Mouse (Mus musculus) liver, adult 2 months (tissue): ENCODE data around the gene Tmeff1. TPM values are rescaled to one million over a fixed set of nuclear protein-coding genes. Genes with fewer than 3 reads are reported as not detected.

ENCODE experiments used
- DNase-seq: peaks from one replicate; pipeline ENCODE4 v3.0.0-alpha.2; 2011; ENCODE audit warnings: low read depth, low spot score; ENCODE audit errors: extremely low read depth
- H3K27ac ChIP-seq: fragments of 200-500 bp; replicated peaks from 2 replicates; pipeline ENCODE4 v1.5.1; 2012; ENCODE audit warnings: low read depth, mild to moderate bottlenecking, control low read depth, inconsistent platforms, low read length; ENCODE audit not compliant: insufficient read depth
- H3K27me3 ChIP-seq: fragments of 200-500 bp; 2 replicates; pipeline ENCODE4 v1.6.1; 2012; ENCODE audit warnings: mild to moderate bottlenecking, moderate library complexity, low read length, inconsistent platforms; ENCODE audit not compliant: control insufficient read depth, insufficient read depth
- H3K36me3 ChIP-seq: fragments of 200-500 bp; 2 replicates; pipeline ENCODE4 v1.6.1; 2012; ENCODE audit warnings: low read length, inconsistent platforms; ENCODE audit not compliant: control insufficient read depth, insufficient read depth
- H3K4me1 ChIP-seq: fragments of 200-500 bp; 2 replicates; pipeline ENCODE4 v1.6.1; 2011; ENCODE audit warnings: low read length; ENCODE audit not compliant: control insufficient read depth, insufficient read depth
- H3K4me3 ChIP-seq: fragments of 200-500 bp; 2 replicates; pipeline ENCODE4 v1.5.1; 2011; ENCODE audit warnings: low read depth, mild to moderate bottlenecking, control low read depth, low read length, moderate library complexity; ENCODE audit not compliant: insufficient read depth
- H3K79me2 ChIP-seq: fragments of 200-500 bp; 2 replicates; pipeline ENCODE4 v1.6.1; 2012; ENCODE audit warnings: inconsistent platforms, mild to moderate bottlenecking, low read length, moderate library complexity; ENCODE audit not compliant: control insufficient read depth, insufficient read depth
- H3K9ac ChIP-seq: fragments of 200-500 bp; 2 replicates; pipeline ENCODE4 v1.6.1; 2012; ENCODE audit warnings: low read depth, mild to moderate bottlenecking, control low read depth, inconsistent platforms, low read length
- CTCF ChIP-seq: fragments of 200-500 bp; IDR thresholded peaks from 2 replicates; pipeline ENCODE4 v1.5.1; 2011; ENCODE audit warnings: low read depth, low read length, control low read depth
- POLR2A ChIP-seq: fragments of 200-500 bp; IDR thresholded peaks from 2 replicates; pipeline ENCODE4 v1.6.1; 2011; ENCODE audit warnings: low read length, control low read depth; ENCODE audit not compliant: insufficient read depth; ENCODE audit errors: extremely low read depth
- WGBS: fragments of 180-500 bp; shearing (Covaris S2); methylation state at CpG from one replicate; pipeline ENCODE4 v1.1.7; 2018; 5-methylcytosine and 5-hydroxymethylcytosine counted together
- polyA plus RNA-seq: library from polyadenylated mRNA; depleted of rRNA; stranded (reverse); fragments of >200 nt; gene quantifications from 2 replicates; pipeline ENCODE4 v1.2.3, GENCODE M21; 2012; rRNA removed
- total RNA-seq: library from RNA; depleted of rRNA; stranded (reverse); fragments of >200 nt; gene quantifications from 2 replicates; pipeline ENCODE4 v1.2.3, GENCODE M21; 2014; rRNA removed

The Tmeff1 gene
- total and polyA plus RNA-seq, 2 experiments = 0.09 TPM; not detected in 1

- no peak overlapping the region for H3K4me3 ChIP-seq
- TF ChIP-seq CTCF = 0 out of 2 replicates have a peak, but pooled peaks have one; percentile 16
- no peak for TF ChIP-seq POLR2A
- H3K36me3 ChIP-seq = no peaks in the 10 kb centered on the region
- H3K27ac ChIP-seq = no peak overlapping the region
- DNase-seq = peak; percentile 32
- no peak overlapping the region for H3K9ac ChIP-seq
- no peaks in the 10 kb centered on the region for H3K4me1 ChIP-seq
- 75% methylated on average over 9 of the region's 9 CpGs for WGBS
- H3K79me2 ChIP-seq = no peaks in the 10 kb centered on the region
- H3K27me3 ChIP-seq = no peaks in the 10 kb centered on the region
These were observed 105.7 kb downstream of the Tmeff1 start for GRCm38 (mm10) chr4:48690640-48691039.

GRCm38 (mm10) chr4:48691793-48692437 lies 106.9 kb downstream of the Tmeff1 start:
- Histone ChIP-seq H3K27ac (no peak overlapping the region), H3K9ac (no peak overlapping the region), H3K36me3 (no peaks in the 10 kb centered on the region), H3K4me3 (no peak overlapping the region), H3K27me3 (no peaks in the 10 kb centered on the region), H3K79me2 (no peaks in the 10 kb centered on the region), H3K4me1 (no peaks in the 10 kb centered on the region)
- no peak for DNase-seq
- TF ChIP-seq POLR2A = no peak
- TF ChIP-seq CTCF = peak; percentile 76
- 47% methylated on average over 7 of the region's 7 CpGs for WGBS

GRCm38 (mm10) chr4:48692736-48693292 lies 107.8 kb downstream of the Tmeff1 start:
- no peak for DNase-seq
- H3K27ac ChIP-seq = no peak overlapping the region
- H3K9ac ChIP-seq = no peak overlapping the region
- 85% methylated on average over 9 of the region's 9 CpGs for WGBS
- no peaks in the 10 kb centered on the region for H3K79me2 ChIP-seq
- TF ChIP-seq POLR2A (no peak), CTCF (no peak)
- no peaks in the 10 kb centered on the region for H3K36me3 ChIP-seq
- no peak overlapping the region for H3K4me3 ChIP-seq
- H3K4me1 ChIP-seq = no peaks in the 10 kb centered on the region
- H3K27me3 ChIP-seq = no peaks in the 10 kb centered on the region

- no peak for DNase-seq
- 82% methylated on average over 3 of the region's 3 CpGs for WGBS
- Histone ChIP-seq H3K4me3 (no peak overlapping the region), H3K79me2 (no peaks in the 10 kb centered on the region), H3K9ac (no peak overlapping the region), H3K27ac (no peak overlapping the region), H3K36me3 (no peaks in the 10 kb centered on the region), H3K27me3 (no peaks in the 10 kb centered on the region; the same call in 1 of the 2 replicates), H3K4me1 (no peaks in the 10 kb centered on the region)
- TF ChIP-seq POLR2A = no peak
- no peak for TF ChIP-seq CTCF
These were observed 111.7 kb downstream of the Tmeff1 start for GRCm38 (mm10) chr4:48696706-48697105.

GRCm38 (mm10) chr4:48697302-48697701 lies 112.3 kb downstream of the Tmeff1 start:
- WGBS = 52% methylated on average over 11 of the region's 11 CpGs
- TF ChIP-seq CTCF = no peak
- no peak for TF ChIP-seq POLR2A
- H3K27ac ChIP-seq = no peak overlapping the region

More at GRCm38 (mm10) chr4:48697302-48697701, 112.3 kb downstream of the Tmeff1 start:
- no peak for DNase-seq
- Histone ChIP-seq H3K27me3 (no peaks in the 10 kb centered on the region; the same call in 1 of the 2 replicates), H3K36me3 (no peaks in the 10 kb centered on the region), H3K4me3 (no peak overlapping the region), H3K4me1 (no peaks in the 10 kb centered on the region), H3K79me2 (no peaks in the 10 kb centered on the region), H3K9ac (no peak overlapping the region)

Other genes starting within 250 kb of the Tmeff1 start
- 9.6 and 13.5 TPM in 2 replicates for gene Tex10, start 111.7 kb upstream of the Tmeff1 start, total RNA-seq
- gene Tex10, start 111.7 kb upstream of the Tmeff1 start, polyA plus RNA-seq = 4.0 and 4.8 TPM in 2 replicates
- gene Msantd3, start 45.2 kb upstream of the Tmeff1 start, total RNA-seq = 0.37 and 0.47 TPM in 2 replicates
- gene Msantd3, start 45.2 kb upstream of the Tmeff1 start, polyA plus RNA-seq = 0.16 and 0.17 TPM in 2 replicates
- gene Cavin4, start 78.3 kb downstream of the Tmeff1 start, total RNA-seq = not detected in 2 replicates
- gene Cavin4, start 78.3 kb downstream of the Tmeff1 start, polyA plus RNA-seq = not detected in 2 replicates